Mouse (Mus musculus): Measurements from ENCODE around the gene Rnf181.

Gene Rnf181

GRCm38 (mm10) chr6:72359891-72360598 lies 6.7 kb downstream of the Rnf181 start:
- Histone ChIP-seq H3K4me3 (replicated peaks; ENCODE audit: low read length) (peak overlapping the region; percentile 92), H3K4me1 (replicated peaks; ENCODE audit: low read depth, low read length) (peaks cover 63% of the 10 kb centered on the region), H3K27me3 (ENCODE audit: insufficient read depth, low read length) (peaks cover 14% of the 10 kb centered on the region), H3K36me3 (ENCODE audit: insufficient read depth, low read length) (peaks cover 41% of the 10 kb centered on the region), H3K9me3 (ENCODE audit: low read length) (no peaks in the 10 kb centered on the region)
- TF ChIP-seq CTCF (conservative IDR thresholded peaks at IDR 0.05; ENCODE audit: low read length), result no peak
- TF ChIP-seq NANOG (IDR thresholded peaks at IDR 0.05; ENCODE audit: borderline replicate concordance, low read length), result no peak
- no peak for TF ChIP-seq POU5F1 (IDR thresholded peaks at IDR 0.05; ENCODE audit: borderline replicate concordance, low read length)

DNA sequence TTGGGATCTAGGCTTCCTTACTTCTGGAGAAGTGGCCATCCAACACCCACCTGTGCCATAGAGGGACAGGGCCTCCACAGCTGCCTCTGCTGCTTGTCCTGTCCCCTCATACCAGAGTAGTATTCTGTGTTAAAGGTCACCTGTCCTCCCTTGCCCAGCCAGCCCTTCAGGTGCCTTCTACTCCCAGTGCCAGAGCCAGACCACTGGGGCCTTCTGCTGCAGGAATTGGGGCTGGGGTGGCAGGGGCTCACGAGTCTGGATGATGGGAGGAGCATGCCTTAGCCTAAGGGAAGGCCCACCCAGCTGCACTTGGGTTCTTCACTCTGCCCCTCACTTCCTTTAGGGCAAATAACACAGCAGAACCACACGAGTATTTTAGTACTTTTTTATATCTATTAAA lies 7.4 kb downstream of the Rnf181 start:
- peaks cover 41% of the 10 kb centered on the region for H3K36me3 ChIP-seq (ENCODE audit: insufficient read depth, low read length)
- H3K4me3 ChIP-seq (replicated peaks; ENCODE audit: low read length), result no peak overlapping the region; the same call in 1 of the 2 replicates
- peaks cover 69% of the 10 kb centered on the region for H3K4me1 ChIP-seq (replicated peaks; ENCODE audit: low read depth, low read length)
- H3K9me3 ChIP-seq (ENCODE audit: low read length), result no peaks in the 10 kb centered on the region
- no peak for TF ChIP-seq NANOG (IDR thresholded peaks at IDR 0.05; ENCODE audit: borderline replicate concordance, low read length)
- TF ChIP-seq CTCF (conservative IDR thresholded peaks at IDR 0.05; ENCODE audit: low read length), result no peak
- TF ChIP-seq POU5F1 (IDR thresholded peaks at IDR 0.05; ENCODE audit: borderline replicate concordance, low read length), result no peak
- H3K27me3 ChIP-seq (ENCODE audit: insufficient read depth, low read length), result peaks cover 20% of the 10 kb centered on the region

DNA sequence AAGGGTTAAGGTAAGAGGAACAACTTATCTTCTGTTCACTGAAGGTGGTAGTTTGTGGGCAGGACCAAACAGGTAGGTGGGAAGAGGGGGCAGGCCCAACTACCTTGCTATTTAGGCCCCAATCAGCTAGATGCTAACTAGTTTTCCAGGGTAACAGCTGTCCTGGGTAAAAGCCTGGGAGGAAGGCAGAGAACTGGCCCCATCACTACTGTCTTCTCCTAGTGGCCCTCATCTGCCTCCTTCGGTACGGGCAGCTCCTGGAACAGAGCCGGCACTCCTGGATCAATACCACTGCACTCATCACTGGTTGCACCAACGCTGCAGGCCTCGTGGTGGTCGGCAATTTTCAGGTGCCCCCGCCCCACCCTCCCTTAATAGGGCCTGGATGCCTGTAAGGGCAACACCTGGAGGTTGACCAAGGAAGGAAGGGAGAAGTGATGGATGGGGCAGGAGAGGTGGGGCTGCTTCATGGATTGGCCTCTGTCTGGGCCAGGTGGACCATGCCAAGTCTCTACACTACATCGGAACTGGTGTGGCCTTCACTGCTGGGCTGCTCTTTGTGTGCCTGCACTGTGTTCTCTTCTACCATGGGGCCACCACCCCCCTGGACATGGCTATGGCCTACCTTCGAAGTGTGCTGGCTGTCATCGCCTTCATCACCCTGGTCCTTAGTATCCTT lies 8.5 kb downstream of the Rnf181 start:
- H3K4me1 ChIP-seq (replicated peaks; ENCODE audit: low read depth, low read length), result peaks cover 70% of the 10 kb centered on the region
- TF ChIP-seq NANOG (IDR thresholded peaks at IDR 0.05; ENCODE audit: borderline replicate concordance, low read length) (no peak), CTCF (conservative IDR thresholded peaks at IDR 0.05; ENCODE audit: low read length) (no peak), POU5F1 (IDR thresholded peaks at IDR 0.05; ENCODE audit: borderline replicate concordance, low read length) (no peak)
- no peaks in the 10 kb centered on the region for H3K9me3 ChIP-seq (ENCODE audit: low read length)

DNA sequence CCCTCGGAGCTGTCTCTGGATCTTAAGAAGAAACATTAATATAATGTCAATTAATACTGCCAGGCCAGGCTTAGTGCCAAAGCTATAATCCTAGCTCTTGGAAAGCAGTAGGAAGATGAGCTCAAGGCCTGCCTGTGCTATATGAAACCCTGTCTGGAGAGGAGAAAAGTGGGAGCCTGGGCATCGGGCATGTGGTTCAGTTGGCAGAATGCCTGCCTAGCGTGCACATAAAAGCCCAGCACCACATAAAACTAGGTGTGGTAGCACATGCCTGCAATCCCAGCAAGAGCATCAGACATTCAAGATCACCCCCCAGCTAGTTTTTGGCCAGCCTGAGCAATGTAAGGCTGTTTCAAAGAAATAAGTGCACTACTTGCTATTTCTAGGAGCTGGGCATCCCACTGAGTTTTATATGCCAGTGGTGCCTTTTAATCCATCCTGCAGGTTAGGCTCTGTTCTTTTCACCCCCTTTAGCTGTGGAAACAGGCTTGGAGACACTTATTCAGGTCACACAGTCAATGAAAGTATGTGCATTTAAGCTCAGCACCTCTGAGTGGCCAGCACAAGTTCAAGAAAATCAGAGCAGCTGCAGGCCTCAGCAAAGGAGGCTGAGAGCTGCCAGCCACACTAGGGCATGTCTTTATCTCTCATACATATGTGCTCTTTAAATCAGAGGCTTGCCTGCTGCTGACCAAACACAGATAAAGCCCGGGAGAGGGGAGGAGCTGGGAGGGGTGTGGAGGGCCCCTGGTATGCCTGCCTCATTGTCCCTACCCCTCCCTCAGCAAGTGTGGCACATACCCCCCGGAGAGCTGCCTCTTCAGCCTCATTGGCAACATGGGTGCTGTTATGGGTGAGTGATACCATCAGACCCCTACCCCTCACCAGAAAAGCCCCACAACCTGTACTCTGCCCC lies 9.3 kb downstream of the Rnf181 start:
- Histone ChIP-seq H3K4me1 (replicated peaks; ENCODE audit: low read depth, low read length) (peaks cover 67% of the 10 kb centered on the region), H3K4me3 (replicated peaks; ENCODE audit: low read length) (no peak overlapping the region), H3K9me3 (ENCODE audit: low read length) (no peaks in the 10 kb centered on the region), H3K36me3 (ENCODE audit: insufficient read depth, low read length) (peaks cover 44% of the 10 kb centered on the region), H3K27me3 (ENCODE audit: insufficient read depth, low read length) (peaks cover 24% of the 10 kb centered on the region)
- TF ChIP-seq CTCF (conservative IDR thresholded peaks at IDR 0.05; ENCODE audit: low read length), result no peak

More for the DNA sequence above, 8.5 kb downstream of the Rnf181 start:
- Histone ChIP-seq H3K27me3 (ENCODE audit: insufficient read depth, low read length) (peaks cover 24% of the 10 kb centered on the region), H3K4me3 (replicated peaks; ENCODE audit: low read length) (no peak overlapping the region), H3K36me3 (ENCODE audit: insufficient read depth, low read length) (peaks cover 41% of the 10 kb centered on the region)

GRCm38 (mm10) chr6:72356001-72356532 lies 10.7 kb downstream of the Rnf181 start:
- no peaks in the 10 kb centered on the region for H3K9me3 ChIP-seq (ENCODE audit: low read length)
- TF ChIP-seq CTCF (conservative IDR thresholded peaks at IDR 0.05; ENCODE audit: low read length) (no peak), NANOG (IDR thresholded peaks at IDR 0.05; ENCODE audit: borderline replicate concordance, low read length) (no peak), POU5F1 (IDR thresholded peaks at IDR 0.05; ENCODE audit: borderline replicate concordance, low read length) (no peak)
- H3K4me3 ChIP-seq (replicated peaks; ENCODE audit: low read length), result peak overlapping the region; percentile 87

GRCm38 (mm10) chr6:72355066-72355911 lies 11.5 kb downstream of the Rnf181 start, which contains the start of gene Tmem150a:
Gene Tmem150a (plus strand): TSS chr6:72355447.
- Histone ChIP-seq H3K36me3 (ENCODE audit: insufficient read depth, low read length) (peaks cover 49% of the 10 kb centered on the region), H3K4me3 (replicated peaks; ENCODE audit: low read length) (peak within 1 kb of the TSS; percentile 87), H3K9me3 (ENCODE audit: low read length) (no peaks in the 10 kb centered on the region), H3K4me1 (replicated peaks; ENCODE audit: low read depth, low read length) (peaks cover 53% of the 10 kb centered on the region), H3K27me3 (ENCODE audit: insufficient read depth, low read length) (peaks cover 24% of the 10 kb centered on the region)
- TF ChIP-seq CTCF (conservative IDR thresholded peaks at IDR 0.05; ENCODE audit: low read length) (no peak), NANOG (IDR thresholded peaks at IDR 0.05; ENCODE audit: borderline replicate concordance, low read length) (no peak), POU5F1 (IDR thresholded peaks at IDR 0.05; ENCODE audit: borderline replicate concordance, low read length) (no peak)

More at GRCm38 (mm10) chr6:72356001-72356532, 10.7 kb downstream of the Rnf181 start:
- Histone ChIP-seq H3K27me3 (ENCODE audit: insufficient read depth, low read length) (peaks cover 24% of the 10 kb centered on the region), H3K4me1 (replicated peaks; ENCODE audit: low read depth, low read length) (peaks cover 61% of the 10 kb centered on the region), H3K36me3 (ENCODE audit: insufficient read depth, low read length) (peaks cover 48% of the 10 kb centered on the region)

DNA sequence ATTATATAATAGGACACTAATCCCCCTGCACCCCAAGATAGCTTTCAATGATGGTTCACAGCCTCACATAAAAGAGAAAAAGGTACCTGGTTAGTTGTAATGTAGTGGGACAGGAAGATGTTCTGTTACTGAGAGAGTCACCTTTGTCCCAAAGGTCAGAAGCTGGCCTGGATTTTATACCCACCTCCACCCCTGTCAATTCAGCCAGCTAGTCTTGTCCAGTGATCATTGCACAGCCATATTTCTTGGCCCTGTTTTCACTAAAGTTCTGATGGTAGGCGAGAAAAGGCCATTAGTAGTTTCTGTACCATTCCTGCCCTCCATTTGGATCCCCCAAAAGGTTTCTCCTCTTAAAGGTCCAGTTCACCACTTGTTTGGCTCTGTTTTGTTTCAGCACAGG lies 12.7 kb downstream of the Rnf181 start:
- TF ChIP-seq CTCF (conservative IDR thresholded peaks at IDR 0.05; ENCODE audit: low read length) (no peak), POU5F1 (IDR thresholded peaks at IDR 0.05; ENCODE audit: borderline replicate concordance, low read length) (no peak), NANOG (IDR thresholded peaks at IDR 0.05; ENCODE audit: borderline replicate concordance, low read length) (no peak)
- H3K4me1 ChIP-seq (replicated peaks; ENCODE audit: low read depth, low read length), result peaks cover 43% of the 10 kb centered on the region
- peaks cover 24% of the 10 kb centered on the region for H3K27me3 ChIP-seq (ENCODE audit: insufficient read depth, low read length)
- H3K36me3 ChIP-seq (ENCODE audit: insufficient read depth, low read length), result peaks cover 49% of the 10 kb centered on the region
- no peaks in the 10 kb centered on the region for H3K9me3 ChIP-seq (ENCODE audit: low read length)
- no peak overlapping the region for H3K4me3 ChIP-seq (replicated peaks; ENCODE audit: low read length)
